Mouse (Mus musculus) olfactory bulb, adult 2 months (tissue): ENCODE results near the gene Car7.

Experiments
- CTCF ChIP-seq: fragments of 200-500 bp; IDR thresholded peaks from 2 replicates; pipeline ENCODE4 v1.5.1; 2012; ENCODE audit warnings: low read depth, mild to moderate bottlenecking, low read length, moderate library complexity; ENCODE audit not compliant: insufficient read depth
- POLR2A ChIP-seq: fragments of 200-500 bp; IDR thresholded peaks from 2 replicates; pipeline ENCODE4 v1.6.1; 2012; ENCODE audit warnings: mild to moderate bottlenecking, low read depth, low read length, moderate library complexity; ENCODE audit not compliant: insufficient read depth

DNA sequence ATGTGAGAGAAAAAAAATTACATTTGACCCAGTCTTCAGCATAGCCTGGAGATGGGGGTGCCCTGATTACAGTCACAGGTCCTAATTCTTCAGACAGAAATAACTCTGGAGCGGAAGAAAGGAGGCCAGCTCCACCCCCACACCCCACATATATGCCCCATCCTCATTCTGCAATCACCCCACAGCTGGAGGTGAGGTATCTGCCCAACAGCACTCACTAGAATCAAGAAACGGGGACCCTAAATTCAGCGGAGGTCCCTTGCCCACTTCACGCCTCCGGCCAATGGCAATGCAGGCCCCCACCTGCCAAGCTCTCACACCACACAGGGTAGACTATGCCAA lies 30.9 kb downstream of the Car7 start:
- TF ChIP-seq POLR2A (no peak), CTCF (no peak)
